Mouse (Mus musculus) hindbrain, embryonic 13.5 days (tissue): ENCODE measurements around the gene Cul7. TPM values are rescaled to one million over a fixed set of nuclear protein-coding genes. Genes with fewer than 3 reads are reported as not detected.

ENCODE experiments used
- ATAC-seq: fragments of 200-750 bp; cut with Nextera tagmentation; 2 replicates; pipeline ENCODE4 v1.8.0; 2017; ENCODE audit warnings: moderate TSS enrichment; ENCODE audit not compliant: low FRiP score
- H3K27ac ChIP-seq: fragments of 300-500 bp; sonication (generic); 2 replicates; pipeline ENCODE4 v1.5.1; 2015; ENCODE audit warnings: inconsistent platforms, mild to moderate bottlenecking, moderate library complexity
- H3K27me3 ChIP-seq: fragments of 300-500 bp; sonication (generic); 2 replicates; pipeline ENCODE4 v1.6.1; 2015; ENCODE audit warnings: mild to moderate bottlenecking, inconsistent platforms
- H3K36me3 ChIP-seq: fragments of 300-500 bp; sonication (generic); 2 replicates; pipeline ENCODE4 v1.6.1; 2015; ENCODE audit warnings: mild to moderate bottlenecking, inconsistent platforms
- H3K4me1 ChIP-seq: fragments of 300-500 bp; sonication (generic); replicated peaks from 2 replicates; pipeline ENCODE4 v1.6.1; 2015; ENCODE audit warnings: inconsistent platforms
- H3K4me2 ChIP-seq: fragments of 300-500 bp; sonication (generic); 2 replicates; pipeline ENCODE4 v1.6.1; 2015; ENCODE audit warnings: inconsistent platforms, mild to moderate bottlenecking, moderate library complexity
- H3K4me3 ChIP-seq: fragments of 300-500 bp; sonication (generic); 2 replicates; pipeline ENCODE4 v1.5.1; 2015; ENCODE audit warnings: mild to moderate bottlenecking, inconsistent platforms
- H3K9ac ChIP-seq: fragments of 300-500 bp; sonication (generic); 2 replicates; pipeline ENCODE4 v1.6.1; 2015; ENCODE audit warnings: mild to moderate bottlenecking, inconsistent platforms
- H3K9me3 ChIP-seq: fragments of 300-500 bp; sonication (generic); 2 replicates; pipeline ENCODE4 v1.6.1; 2016; ENCODE audit warnings: inconsistent platforms
- WGBS: fragments of 180-500 bp; shearing (Covaris S2); methylation state at CpG from one replicate; pipeline ENCODE4 v1.1.7; 2015; 5-methylcytosine and 5-hydroxymethylcytosine counted together
- polyA plus RNA-seq: library from polyadenylated mRNA; unstranded; fragments of >200 nt; fragmentation: Nextera tagmentation; extraction: Ambion mirVana; gene quantifications from 2 replicates; pipeline ENCODE4 v1.2.1, GENCODE M21; 2015

The Cul7 gene
- polyA plus RNA-seq, 1 experiment from 2014 or later: 40.0 TPM

DNA sequence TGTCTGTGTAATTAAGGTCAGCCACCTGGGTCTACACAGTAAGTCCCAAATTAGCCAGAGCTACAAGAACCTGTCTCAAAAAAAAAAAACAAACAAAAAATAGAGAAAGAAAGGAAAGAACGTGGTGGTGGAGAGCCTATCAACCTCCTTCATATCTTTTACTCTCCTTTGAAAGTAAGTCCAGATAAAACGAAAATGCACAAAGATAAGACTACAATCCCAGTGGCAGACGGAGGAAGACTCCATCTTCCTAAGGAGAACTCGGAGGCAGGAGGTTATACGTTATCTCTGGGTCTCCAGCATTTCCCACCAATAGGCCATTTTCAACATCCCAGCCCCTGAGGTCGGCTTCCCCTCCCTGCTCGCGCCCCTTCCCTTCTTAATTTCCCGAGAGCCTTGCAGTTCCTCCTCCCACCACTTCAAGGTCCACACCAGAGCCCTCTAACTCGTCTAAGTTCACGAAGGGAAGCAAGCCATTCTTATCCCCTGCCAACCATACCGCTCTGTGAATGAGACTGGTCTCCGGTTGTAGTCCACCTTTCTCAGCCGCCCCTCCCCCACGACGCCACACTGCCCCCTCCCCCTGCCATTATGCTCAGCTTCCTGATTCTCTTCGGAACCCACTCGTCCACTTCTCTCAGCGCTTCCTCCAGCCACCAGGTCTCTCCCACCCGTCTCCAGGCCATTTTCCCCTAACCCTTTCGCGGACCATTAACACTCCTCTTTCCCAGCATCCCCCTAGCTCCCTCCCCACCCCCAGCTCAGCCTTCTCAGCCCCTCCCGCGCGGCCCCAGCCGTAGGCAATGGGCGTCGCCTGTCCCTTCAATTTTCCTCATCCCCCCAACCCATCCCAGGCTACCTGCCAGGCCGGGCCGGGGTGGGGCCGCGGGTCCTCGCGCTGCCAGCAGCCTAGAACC, 30.0 kb downstream of the Cul7 start:
- Histone ChIP-seq H3K4me1 (peaks cover 34% of the 10 kb centered on the region), H3K36me3 (peaks cover 58% of the 10 kb centered on the region), H3K27ac (peak overlapping the region; percentile 94), H3K4me2 (peak overlapping the region; percentile 96), H3K27me3 (no peaks in the 10 kb centered on the region), H3K4me3 (peak overlapping the region; percentile 87), H3K9ac (peak overlapping the region; percentile 75), H3K9me3 (no peaks in the 10 kb centered on the region)
- WGBS: under 1% methylated on average over 34 of the region's 34 CpGs
- peak; percentile 52 for ATAC-seq

DNA sequence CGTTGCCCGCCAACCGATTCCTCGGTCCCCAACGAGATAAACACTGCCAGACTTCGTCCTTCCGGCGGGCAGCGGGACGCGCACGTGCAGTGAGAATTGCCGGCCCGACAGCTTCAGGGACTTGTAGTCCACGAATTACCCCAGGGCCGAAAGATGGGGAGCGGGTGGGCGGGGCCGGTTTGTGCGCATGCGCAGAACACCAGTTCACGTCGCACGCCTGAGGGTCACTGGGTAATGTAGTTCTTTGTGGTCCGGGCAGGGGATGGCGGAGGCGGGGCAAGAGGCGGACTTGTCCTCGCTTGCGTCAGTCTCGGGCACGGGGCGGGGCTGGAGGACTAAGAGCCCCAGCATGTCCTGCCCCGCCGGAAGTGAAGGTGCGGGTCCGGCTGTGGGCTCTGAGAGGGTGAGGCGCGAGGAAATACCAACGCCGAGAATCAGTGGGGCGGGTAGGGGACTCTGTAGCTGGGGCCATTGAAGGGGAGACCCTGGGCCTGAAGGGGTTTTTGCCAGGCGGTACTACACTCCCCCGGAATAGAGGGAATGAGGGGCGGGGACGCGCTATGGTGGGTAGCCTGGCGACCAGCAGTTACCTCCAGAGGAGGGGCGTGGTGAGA, 30.7 kb downstream of the Cul7 start, which contains the start of gene Klhdc3:
TSS of gene Klhdc3 (minus strand) at position 155 of the 614 bp plus-strand sequence.
- peak within 1 kb of the TSS; percentile 82 for H3K9ac ChIP-seq
- H3K9me3 ChIP-seq: no peaks in the 10 kb centered on the region
- peaks cover 58% of the 10 kb centered on the region for H3K36me3 ChIP-seq
- H3K27ac ChIP-seq: peak within 1 kb of the TSS; percentile 94
- H3K4me2 ChIP-seq: peak within 1 kb of the TSS; percentile 96
- WGBS: under 1% methylated on average over 49 of the region's 49 CpGs
- peak; percentile 97 for ATAC-seq
- H3K27me3 ChIP-seq: no peaks in the 10 kb centered on the region
- peaks cover 34% of the 10 kb centered on the region for H3K4me1 ChIP-seq
- peak within 1 kb of the TSS; percentile 87 for H3K4me3 ChIP-seq

- Histone ChIP-seq H3K4me2 (peak overlapping the region; percentile 96), H3K4me1 (peaks cover 34% of the 10 kb centered on the region), H3K9me3 (no peaks in the 10 kb centered on the region), H3K36me3 (peaks cover 58% of the 10 kb centered on the region), H3K27ac (peak overlapping the region; percentile 82), H3K4me3 (peak overlapping the region; percentile 87), H3K9ac (peak overlapping the region; percentile 82), H3K27me3 (no peaks in the 10 kb centered on the region)
- ATAC-seq: peak; percentile 2; the same call in 1 of the 2 replicates
- 23% methylated on average over 12 of the region's 12 CpGs for WGBS
Observed at GRCm38 (mm10) chr17:46681466-46682118, 31.5 kb downstream of the Cul7 start.

DNA sequence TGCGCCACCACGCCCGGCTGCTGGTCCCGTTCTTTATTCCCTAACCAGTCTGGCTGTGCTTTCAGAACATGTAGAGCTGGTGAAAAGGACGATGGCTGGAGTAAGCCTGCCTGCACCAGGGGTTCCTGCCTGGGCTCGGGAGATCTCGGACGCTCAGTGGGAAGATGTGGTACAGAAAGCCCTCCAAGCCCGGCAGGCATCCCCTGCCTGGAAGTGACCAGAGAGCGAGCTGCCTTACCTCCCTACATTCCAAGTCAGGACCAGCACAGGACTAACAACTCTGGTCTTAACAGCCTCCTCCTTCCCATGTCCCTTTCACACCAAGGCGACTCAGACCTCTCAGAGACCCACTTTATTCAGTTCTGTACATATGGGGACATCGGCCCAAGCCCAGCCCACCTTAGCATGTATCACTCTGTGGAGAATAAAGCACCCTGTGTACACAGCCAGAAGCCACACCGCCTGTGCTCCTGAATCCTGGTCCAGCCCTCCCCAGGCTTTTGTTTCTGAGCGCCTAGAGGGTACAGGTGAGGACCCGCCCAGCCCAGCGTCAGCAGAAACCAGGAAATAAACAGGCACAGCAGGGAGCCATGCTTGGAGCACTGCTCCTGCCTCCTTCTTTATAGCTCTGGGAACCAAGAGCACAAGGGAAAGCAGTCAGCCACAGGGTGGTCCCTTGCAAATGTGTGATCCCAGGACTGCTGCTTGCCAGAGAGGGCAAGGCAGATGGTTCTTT, 32.7 kb downstream of the Cul7 start:
- H3K4me3 ChIP-seq: no peak overlapping the region
- WGBS: 84% methylated on average over 16 of the region's 16 CpGs
- no peaks in the 10 kb centered on the region for H3K27me3 ChIP-seq
- peaks cover 58% of the 10 kb centered on the region for H3K36me3 ChIP-seq
- no peak overlapping the region; the same call in 1 of the 2 replicates for H3K9ac ChIP-seq
- ATAC-seq: no peak
- no peak overlapping the region for H3K4me2 ChIP-seq
- H3K4me1 ChIP-seq: peaks cover 34% of the 10 kb centered on the region
- H3K27ac ChIP-seq: no peak overlapping the region
- H3K9me3 ChIP-seq: no peaks in the 10 kb centered on the region

DNA sequence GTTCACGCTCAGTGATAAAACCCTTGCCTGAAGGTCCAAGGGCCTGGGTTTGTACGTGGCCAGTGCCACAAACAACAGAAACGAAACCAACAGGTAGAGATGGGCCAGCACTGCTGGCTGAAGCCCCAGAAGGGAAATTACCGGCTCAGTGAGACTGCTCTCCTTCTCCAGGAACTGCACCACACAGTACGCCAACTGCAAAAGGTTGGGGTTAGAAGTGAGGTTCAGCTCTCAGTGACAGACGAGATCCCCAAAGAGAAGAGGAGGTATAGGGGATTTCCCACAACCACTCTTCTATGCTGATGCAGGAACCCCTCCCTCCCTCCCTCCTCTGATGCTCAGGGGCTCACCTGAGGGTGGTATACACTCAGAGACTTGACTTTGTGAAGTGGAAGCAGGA, 35.8 kb downstream of the Cul7 start:
- Histone ChIP-seq H3K9ac (no peak overlapping the region), H3K4me2 (no peak overlapping the region), H3K4me1 (peaks cover 13% of the 10 kb centered on the region), H3K36me3 (peaks cover 63% of the 10 kb centered on the region), H3K4me3 (no peak overlapping the region), H3K27me3 (no peaks in the 10 kb centered on the region), H3K27ac (no peak overlapping the region), H3K9me3 (no peaks in the 10 kb centered on the region)
- ATAC-seq: no peak
- WGBS: 93% methylated on average over 6 of the region's 6 CpGs

DNA sequence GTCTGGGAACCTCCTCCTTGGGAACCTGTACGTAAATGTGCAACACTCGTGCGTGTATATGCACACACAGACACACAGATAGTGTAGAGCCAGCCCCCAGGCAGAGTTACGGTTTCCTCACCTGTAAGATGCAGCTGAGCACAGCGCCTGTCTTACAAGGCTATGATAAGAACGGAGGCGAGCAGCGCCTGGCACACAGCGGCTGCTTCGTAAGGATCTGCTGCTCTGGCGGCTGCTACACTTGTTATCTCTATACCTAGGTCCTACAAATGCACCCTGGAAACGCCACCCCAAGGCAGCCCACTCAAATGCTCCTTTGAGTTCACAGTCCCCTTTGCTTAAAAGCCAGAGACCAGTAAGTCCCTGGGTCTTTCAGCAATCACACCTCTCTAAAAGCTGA, 40.5 kb downstream of the Cul7 start:
- Histone ChIP-seq H3K9ac (no peak overlapping the region), H3K27me3 (no peaks in the 10 kb centered on the region), H3K4me1 (no peaks in the 10 kb centered on the region), H3K36me3 (peaks cover 39% of the 10 kb centered on the region), H3K4me2 (no peak overlapping the region), H3K27ac (no peak overlapping the region), H3K9me3 (no peaks in the 10 kb centered on the region), H3K4me3 (no peak overlapping the region)
- no peak for ATAC-seq
- WGBS: 98% methylated on average over 12 of the region's 12 CpGs

DNA sequence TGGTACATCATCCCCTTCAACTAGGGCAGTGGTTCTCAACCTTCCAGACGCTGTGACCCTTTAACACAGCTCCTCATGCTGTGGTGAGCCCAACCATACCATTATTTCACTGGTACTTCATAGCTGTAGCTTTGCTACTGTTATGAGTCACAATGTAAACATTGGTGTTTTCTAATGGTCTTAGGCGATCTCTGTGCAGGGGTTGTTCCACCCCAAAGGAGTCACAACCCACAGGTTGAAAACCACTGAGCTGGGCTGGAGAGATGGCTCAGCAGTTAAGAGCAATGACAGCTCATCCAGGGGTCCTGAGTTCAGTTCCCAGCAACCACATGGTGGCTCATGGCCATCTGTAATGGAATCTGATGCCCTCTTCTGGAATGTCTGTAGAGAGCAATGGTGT, 41.3 kb downstream of the Cul7 start:
- Histone ChIP-seq H3K27me3 (no peaks in the 10 kb centered on the region), H3K27ac (no peak overlapping the region), H3K9me3 (no peaks in the 10 kb centered on the region), H3K4me2 (no peak overlapping the region), H3K4me3 (no peak overlapping the region), H3K36me3 (peaks cover 38% of the 10 kb centered on the region), H3K9ac (no peak overlapping the region), H3K4me1 (no peaks in the 10 kb centered on the region)
- 95% methylated on average over 2 of the region's 2 CpGs for WGBS
- ATAC-seq: no peak

DNA sequence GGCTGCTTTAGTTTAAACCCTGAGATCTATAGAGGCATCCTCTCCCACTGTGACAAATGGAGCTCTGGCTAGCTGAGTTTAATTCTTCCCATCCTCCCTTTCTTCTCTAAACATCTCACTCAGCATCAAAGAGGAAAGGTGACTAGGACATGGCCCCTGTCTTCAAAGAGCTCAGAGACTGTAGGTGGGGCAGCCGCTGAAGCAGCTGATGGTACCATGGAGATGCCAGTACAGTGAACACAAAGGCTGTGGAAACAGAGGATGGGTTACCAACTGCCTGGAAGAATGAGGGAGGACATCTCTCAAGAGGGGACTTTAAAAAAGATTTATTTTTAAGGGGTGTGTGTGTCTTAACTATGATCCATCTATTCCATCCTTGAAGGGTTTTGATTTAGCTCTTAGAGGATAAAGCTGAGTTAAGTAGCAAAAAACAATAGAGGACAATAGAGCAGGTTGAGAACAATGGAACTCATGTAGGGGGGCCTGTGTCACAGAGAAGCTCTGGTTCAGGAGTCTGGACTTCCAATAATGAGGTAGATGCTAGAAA, 44.5 kb downstream of the Cul7 start:
- no peak for ATAC-seq
- Histone ChIP-seq H3K36me3 (peaks cover 40% of the 10 kb centered on the region), H3K27me3 (no peaks in the 10 kb centered on the region), H3K9ac (no peak overlapping the region), H3K9me3 (no peaks in the 10 kb centered on the region), H3K4me2 (no peak overlapping the region), H3K4me3 (no peak overlapping the region), H3K4me1 (no peaks in the 10 kb centered on the region), H3K27ac (no peak overlapping the region)
- WGBS: 68% methylated on average over 1 of the region's 1 CpGs

DNA sequence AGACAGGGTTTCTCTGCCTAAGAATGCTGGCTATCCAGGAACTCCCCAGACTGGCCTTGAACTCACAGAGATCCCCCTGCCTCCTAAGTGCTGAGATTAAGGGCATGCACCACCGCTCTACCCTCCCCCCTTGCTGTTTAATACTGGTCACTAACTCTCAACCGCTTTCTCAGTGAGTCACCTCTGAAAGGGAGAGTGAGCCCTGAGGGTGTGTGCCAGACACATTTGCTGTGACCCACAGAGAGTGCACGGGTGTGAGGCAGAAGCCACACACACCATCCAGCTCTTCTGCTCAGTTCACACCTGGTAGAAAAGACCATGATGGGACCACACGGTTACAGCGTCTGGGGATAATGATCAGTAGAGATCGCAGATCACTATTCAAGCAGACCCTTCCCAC, 48.4 kb downstream of the Cul7 start:
- no peak overlapping the region for H3K9ac ChIP-seq
- 93% methylated on average over 6 of the region's 6 CpGs for WGBS

DNA sequence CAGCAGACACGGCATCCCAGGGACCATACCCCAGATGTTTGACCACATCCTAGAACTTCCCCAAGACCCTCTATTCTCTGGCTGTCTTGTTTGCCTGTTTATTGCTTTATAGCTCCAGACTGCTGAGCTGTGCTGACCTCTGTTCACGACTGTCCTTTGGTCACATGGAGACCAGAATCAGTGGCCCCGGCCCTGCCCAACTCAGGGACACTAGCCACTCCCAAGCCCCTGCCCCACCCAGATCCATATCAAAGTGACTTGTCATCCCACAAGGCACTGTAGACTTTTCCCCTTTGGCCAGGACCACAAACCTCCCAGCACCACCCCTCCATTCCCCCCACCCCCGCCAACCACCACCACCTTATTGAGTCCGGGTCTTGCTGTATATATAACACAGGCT, 49.1 kb downstream of the Cul7 start:
- ATAC-seq: no peak
- no peak overlapping the region for H3K4me3 ChIP-seq
- no peak overlapping the region for H3K27ac ChIP-seq
- H3K4me2 ChIP-seq: no peak overlapping the region
- H3K4me1 ChIP-seq: peaks cover 37% of the 10 kb centered on the region
- H3K9me3 ChIP-seq: no peaks in the 10 kb centered on the region
- H3K27me3 ChIP-seq: no peaks in the 10 kb centered on the region
- 81% methylated on average over 5 of the region's 5 CpGs for WGBS
- H3K9ac ChIP-seq: no peak overlapping the region
- peaks cover 32% of the 10 kb centered on the region for H3K36me3 ChIP-seq

More for the DNA sequence above, 48.4 kb downstream of the Cul7 start:
- no peak for ATAC-seq
- H3K4me1 ChIP-seq: peaks cover 29% of the 10 kb centered on the region
- no peak overlapping the region for H3K27ac ChIP-seq
- peaks cover 32% of the 10 kb centered on the region for H3K36me3 ChIP-seq
- no peak overlapping the region for H3K4me2 ChIP-seq
- no peak overlapping the region for H3K4me3 ChIP-seq
- H3K9me3 ChIP-seq: no peaks in the 10 kb centered on the region
- no peaks in the 10 kb centered on the region for H3K27me3 ChIP-seq

DNA sequence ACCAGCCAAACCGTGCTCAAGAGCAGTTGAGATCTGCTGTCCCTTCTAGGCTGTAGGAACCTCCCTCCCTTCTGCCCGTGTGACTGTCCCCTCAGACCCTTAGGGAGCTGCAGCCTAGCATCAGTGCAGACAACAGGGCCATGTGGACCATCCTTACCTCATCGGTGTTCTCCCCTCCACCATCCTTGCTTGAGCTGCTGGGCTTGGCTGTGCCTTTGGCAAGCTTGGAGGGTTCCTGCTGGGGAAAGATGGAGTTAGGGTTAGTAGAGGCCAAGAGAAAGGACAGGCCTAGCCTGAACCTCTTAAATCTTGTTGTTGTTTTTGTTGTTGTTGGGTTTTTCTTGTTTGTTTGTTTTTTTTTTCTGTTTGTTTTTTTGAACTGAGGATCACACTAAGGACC, 49.8 kb downstream of the Cul7 start:
- 94% methylated on average over 3 of the region's 3 CpGs for WGBS
- no peak for ATAC-seq
- H3K9ac ChIP-seq: no peak overlapping the region

More for the DNA sequence above, 49.8 kb downstream of the Cul7 start:
- Histone ChIP-seq H3K36me3 (peaks cover 32% of the 10 kb centered on the region), H3K9me3 (no peaks in the 10 kb centered on the region), H3K27ac (no peak overlapping the region), H3K4me3 (no peak overlapping the region), H3K4me2 (no peak overlapping the region), H3K4me1 (peaks cover 37% of the 10 kb centered on the region), H3K27me3 (no peaks in the 10 kb centered on the region)
